ENCODE assay signal across 10 mouse cellular contexts in the genomic region with DNA sequence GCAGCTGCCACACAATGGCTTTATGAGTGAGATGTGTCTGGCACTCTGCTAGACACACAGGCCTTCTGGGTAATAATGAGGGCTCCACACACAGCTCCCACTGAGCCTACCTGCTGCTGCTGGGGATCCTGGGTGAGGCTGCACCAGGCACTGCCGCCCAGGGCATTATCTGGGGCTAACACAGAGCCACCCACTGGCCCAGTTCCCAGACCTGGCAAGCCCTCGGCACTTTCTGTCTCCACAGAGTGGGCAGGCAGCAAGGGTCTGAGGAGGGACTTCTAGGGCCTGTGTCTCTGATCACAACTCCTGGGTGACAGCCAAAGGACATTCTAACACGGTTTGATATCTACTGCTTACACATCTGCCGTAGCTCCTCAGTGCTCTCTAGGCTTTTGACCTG. TPM values are rescaled to one million over a fixed set of nuclear protein-coding genes. Genes with fewer than 3 reads are reported as not detected.
DNase-seq lines count a peak whose midpoint lies in the region; ATAC-seq and TF ChIP-seq lines count a peak whose summit lies in the region.
"Had no signal": no experiment of that assay in that cellular context is flagged by ENCODE, and none has a peak within 500 bp of the region (broad histone marks: within the 10 kb centered on the region; RNA-seq: fewer than 3 reads in every experiment).

No protein-coding gene starts in this region.

- TF ChIP-seq CTCF in layer of hippocampus, adult 2 months (conservative IDR thresholded peaks at IDR 0.05): no peak

- no peak for DNase-seq in midbrain, embryonic 10.5 days (ENCODE audit: low spot score)
- no peak for DNase-seq in midbrain, embryonic 11.5 days (ENCODE audit: low spot score, missing footprints)
- DNase-seq in layer of hippocampus, adult 2 months (ENCODE audit: low spot score in 2 of 2): peak in 1 of 2 experiments; percentile 61
- peak; percentile 71 for DNase-seq in right cerebral cortex, postnatal 4 days
- DNase-seq in thymus, postnatal 36 days: no peak
- no peak for DNase-seq in left cerebral cortex, adult 9 months (ENCODE audit: low spot score in 2 of 2)
- DNase-seq: gastrocnemius, postnatal 25 days had no signal

- H3K4me1 ChIP-seq in midbrain, embryonic 10.5 days: peaks cover 60% of the 10 kb centered on the region
- peaks cover 33% of the 10 kb centered on the region for H3K4me1 ChIP-seq in midbrain, embryonic 11.5 days (ENCODE audit: control insufficient read depth, insufficient read depth, low read length)
- H3K4me1 ChIP-seq in kidney, embryonic 15.5 days: peaks cover 11% of the 10 kb centered on the region

- no peak for ATAC-seq in midbrain, embryonic 11.5 days (ENCODE audit: low FRiP score)
- ATAC-seq in erythroid progenitor cell, adult 5-6 weeks (replicated peaks; ENCODE audit: low FRiP score, poor library complexity, severe bottlenecking): peak; percentile 83
- no peak for ATAC-seq in kidney, embryonic 15.5 days (replicated peaks; ENCODE audit: low FRiP score)
- ATAC-seq: Patski had no signal

- no peaks in the 10 kb centered on the region for H3K9me3 ChIP-seq in midbrain, embryonic 10.5 days (replicated peaks)
- H3K9me3 ChIP-seq in midbrain, embryonic 11.5 days (ENCODE audit: control insufficient read depth, low read length): no peaks in the 10 kb centered on the region
- H3K9me3 ChIP-seq in kidney, embryonic 15.5 days (replicated peaks): no peaks in the 10 kb centered on the region

- H3K9ac ChIP-seq in midbrain, embryonic 11.5 days (ENCODE audit: low read length): no peak overlapping the region
- no peak overlapping the region for H3K9ac ChIP-seq in kidney, embryonic 15.5 days

- H3K4me3 ChIP-seq in midbrain, embryonic 10.5 days: no peak overlapping the region
- H3K4me3 ChIP-seq in midbrain, embryonic 11.5 days (ENCODE audit: low read depth, low read length): no peak overlapping the region
- H3K4me3 ChIP-seq in layer of hippocampus, adult 2 months: no peak overlapping the region
- no peak overlapping the region for H3K4me3 ChIP-seq in kidney, embryonic 15.5 days (replicated peaks)

- H3K27me3 ChIP-seq in midbrain, embryonic 10.5 days (ENCODE audit: low read depth, poor library complexity, severe bottlenecking): peaks cover 13% of the 10 kb centered on the region
- no peaks in the 10 kb centered on the region for H3K27me3 ChIP-seq in midbrain, embryonic 11.5 days (ENCODE audit: control insufficient read depth, insufficient read depth, low read length)
- peaks cover 5% of the 10 kb centered on the region; the same call in 1 of the 2 replicates for H3K27me3 ChIP-seq in kidney, embryonic 15.5 days
- H3K27me3 ChIP-seq: Patski had no signal

- peak overlapping the region; percentile 86 for H3K27ac ChIP-seq in midbrain, embryonic 10.5 days (replicated peaks)
- no peak overlapping the region; the same call in 1 of the 2 replicates for H3K27ac ChIP-seq in midbrain, embryonic 11.5 days (ENCODE audit: low read depth, low read length)
- H3K27ac ChIP-seq in layer of hippocampus, adult 2 months: peak overlapping the region; percentile 81
- no peak overlapping the region for H3K27ac ChIP-seq in kidney, embryonic 15.5 days

- WGBS in midbrain, embryonic 10.5 days: 72% methylated on average over 4 of the region's 4 CpGs
- WGBS in midbrain, embryonic 11.5 days: 63% methylated on average over 4 of the region's 4 CpGs
- WGBS in kidney, embryonic 15.5 days: 68% methylated on average over 4 of the region's 4 CpGs

- H3K4me2 ChIP-seq in midbrain, embryonic 11.5 days: no peak overlapping the region
- no peak overlapping the region for H3K4me2 ChIP-seq in kidney, embryonic 15.5 days

- H3K36me3 ChIP-seq in midbrain, embryonic 10.5 days: peaks cover 24% of the 10 kb centered on the region
- H3K36me3 ChIP-seq in midbrain, embryonic 11.5 days (ENCODE audit: control insufficient read depth, insufficient read depth, low read length): no peaks in the 10 kb centered on the region
- no peaks in the 10 kb centered on the region for H3K36me3 ChIP-seq in kidney, embryonic 15.5 days

RNA-seq across cellular contexts. Expression of a gene that starts 6.3 kb away (rescaled TPM):
- 17.7 and 25.4 TPM in 2 replicates for polyA plus RNA-seq in midbrain, embryonic 10.5 days (2016; fragmentation: Nextera tagmentation; extraction: Ambion mirVana)
- polyA plus RNA-seq in midbrain, embryonic 11.5 days (2014; fragmentation: Nextera tagmentation; extraction: Ambion mirVana): 12.9 and 15.3 TPM in 2 replicates
- 152 and 165 TPM in 2 replicates for total RNA-seq in erythroid progenitor cell, adult 5-6 weeks (2015; ENCODE audit: low replicate concordance)
- total RNA-seq in erythroid progenitor cell, adult 5-6 weeks (2017; ENCODE audit: low replicate concordance): 245 and 276 TPM in 2 replicates
- total RNA-seq in layer of hippocampus, adult 2 months (2021): 100 to 1,000 TPM; 101 to 112 TPM
- 6.3 and 6.5 TPM in 2 replicates for polyA plus RNA-seq in kidney, embryonic 15.5 days (2015; fragmentation: Nextera tagmentation; extraction: Ambion mirVana)
- total RNA-seq: gastrocnemius, postnatal 25 days had no signal

RNA-seq across cellular contexts. Expression of a gene that starts 17.6 kb away (rescaled TPM):
- 0.67 and 0.89 TPM in 2 replicates for polyA plus RNA-seq in midbrain, embryonic 10.5 days (2016; fragmentation: Nextera tagmentation; extraction: Ambion mirVana)
- 0.38 and 0.63 TPM in 2 replicates for polyA plus RNA-seq in midbrain, embryonic 11.5 days (2014; fragmentation: Nextera tagmentation; extraction: Ambion mirVana)
- 12.2 and 12.3 TPM in 2 replicates for total RNA-seq in erythroid progenitor cell, adult 5-6 weeks (2015; ENCODE audit: low replicate concordance)
- 10.9 and 14.4 TPM in 2 replicates for total RNA-seq in erythroid progenitor cell, adult 5-6 weeks (2017; ENCODE audit: low replicate concordance)
- under 1 TPM; 0.72 to 0.81 TPM for total RNA-seq in layer of hippocampus, adult 2 months (2021)
- polyA plus RNA-seq in kidney, embryonic 15.5 days (2015; fragmentation: Nextera tagmentation; extraction: Ambion mirVana): 2.8 and 3.9 TPM in 2 replicates

RNA-seq across cellular contexts. Expression of a gene that starts 30.2 kb away (rescaled TPM):
- polyA plus RNA-seq in midbrain, embryonic 10.5 days (2016; fragmentation: Nextera tagmentation; extraction: Ambion mirVana): 0.30 and 0.37 TPM in 2 replicates
- polyA plus RNA-seq in midbrain, embryonic 11.5 days (2014; fragmentation: Nextera tagmentation; extraction: Ambion mirVana): 0.44 and 0.48 TPM in 2 replicates
- total RNA-seq in erythroid progenitor cell, adult 5-6 weeks (2015; ENCODE audit: low replicate concordance): 3.6 TPM in 1 of 2 replicates, not detected in the other
- total RNA-seq in erythroid progenitor cell, adult 5-6 weeks (2017; ENCODE audit: low replicate concordance): not detected in 2 replicates
- 1 to 10 TPM in 1 of 2 experiments, not detected in 1; 2.1 TPM for total RNA-seq in layer of hippocampus, adult 2 months (2021)
- polyA plus RNA-seq in kidney, embryonic 15.5 days (2015; fragmentation: Nextera tagmentation; extraction: Ambion mirVana): 1.2 and 1.7 TPM in 2 replicates

RNA-seq across cellular contexts. Expression of a gene that starts 43.1 kb away (rescaled TPM):
- polyA plus RNA-seq in midbrain, embryonic 10.5 days (2016; fragmentation: Nextera tagmentation; extraction: Ambion mirVana): 2.8 and 3.7 TPM in 2 replicates
- polyA plus RNA-seq in midbrain, embryonic 11.5 days (2014; fragmentation: Nextera tagmentation; extraction: Ambion mirVana): 1.3 and 1.7 TPM in 2 replicates
- 2.1 and 5.4 TPM in 2 replicates for total RNA-seq in erythroid progenitor cell, adult 5-6 weeks (2015; ENCODE audit: low replicate concordance)
- total RNA-seq in erythroid progenitor cell, adult 5-6 weeks (2017; ENCODE audit: low replicate concordance): 0.68 and 0.90 TPM in 2 replicates
- 1 to 10 TPM; 5.3 TPM for total RNA-seq in layer of hippocampus, adult 2 months (2021)
- polyA plus RNA-seq in kidney, embryonic 15.5 days (2015; fragmentation: Nextera tagmentation; extraction: Ambion mirVana): 6.3 and 7.2 TPM in 2 replicates

RNA-seq across cellular contexts. Expression of a gene that starts 47.7 kb away (rescaled TPM):
- 4.6 and 8.1 TPM in 2 replicates for polyA plus RNA-seq in midbrain, embryonic 10.5 days (2016; fragmentation: Nextera tagmentation; extraction: Ambion mirVana)
- polyA plus RNA-seq in midbrain, embryonic 11.5 days (2014; fragmentation: Nextera tagmentation; extraction: Ambion mirVana): 5.4 and 6.5 TPM in 2 replicates
- total RNA-seq in erythroid progenitor cell, adult 5-6 weeks (2015; ENCODE audit: low replicate concordance): not detected in 2 replicates
- not detected in 2 replicates for total RNA-seq in erythroid progenitor cell, adult 5-6 weeks (2017; ENCODE audit: low replicate concordance)
- 100 to 1,000 TPM; 263 to 264 TPM for total RNA-seq in layer of hippocampus, adult 2 months (2021)
- 0.80 and 1.2 TPM in 2 replicates for polyA plus RNA-seq in kidney, embryonic 15.5 days (2015; fragmentation: Nextera tagmentation; extraction: Ambion mirVana)

Comparison
In these comparisons a context has a peak if more than half of its experiments do, and no peak if none do; other contexts are left out.
1. H3K27ac ChIP-seq: peak in midbrain, embryonic 10.5 days (single experiment) and layer of hippocampus, adult 2 months (single experiment); none in midbrain, embryonic 11.5 days (single experiment) and kidney, embryonic 15.5 days (single experiment).